Mouse (Mus musculus) testis, adult 2 months (tissue): Measurements from ENCODE around the gene Spata2. TPM values are rescaled to one million over a fixed set of nuclear protein-coding genes. Genes with fewer than 3 reads are reported as not detected.

Experiments used
- H3K27ac ChIP-seq: fragments of 200-500 bp; 2 replicates; pipeline ENCODE4 v1.5.1; 2012; ENCODE audit warnings: low read depth, low read length; ENCODE audit not compliant: control insufficient read depth, insufficient read depth
- H3K27me3 ChIP-seq: fragments of 200-500 bp; 2 replicates; pipeline ENCODE4 v1.6.1; 2012; ENCODE audit warnings: mild to moderate bottlenecking, low read length, moderate library complexity; ENCODE audit not compliant: control insufficient read depth, insufficient read depth
- H3K36me3 ChIP-seq: fragments of 200-500 bp; 2 replicates; pipeline ENCODE4 v1.6.1; 2012; ENCODE audit warnings: mild to moderate bottlenecking, low read length; ENCODE audit not compliant: control insufficient read depth, insufficient read depth
- H3K4me1 ChIP-seq: fragments of 200-500 bp; 2 replicates; pipeline ENCODE4 v1.6.1; 2012; ENCODE audit warnings: low read length; ENCODE audit not compliant: control insufficient read depth, insufficient read depth
- H3K4me3 ChIP-seq: fragments of 200-500 bp; 2 replicates; pipeline ENCODE4 v1.5.1; 2012; ENCODE audit warnings: low read depth, mild to moderate bottlenecking, low read length, moderate library complexity, mixed read lengths; ENCODE audit not compliant: control insufficient read depth
- CTCF ChIP-seq: fragments of 200-500 bp; IDR thresholded peaks from 2 replicates; pipeline ENCODE4 v1.5.1; 2012; ENCODE audit warnings: low read depth, mild to moderate bottlenecking, inconsistent platforms, low read length, moderate library complexity; ENCODE audit not compliant: control insufficient read depth, insufficient read depth, insufficient replicate concordance
- POLR2A ChIP-seq: fragments of 200-500 bp; IDR thresholded peaks from 2 replicates; pipeline ENCODE4 v1.6.1; 2012; ENCODE audit warnings: low read depth, mild to moderate bottlenecking, inconsistent platforms, low read length, moderate library complexity; ENCODE audit not compliant: control insufficient read depth
- polyA plus RNA-seq: library from polyadenylated mRNA; depleted of rRNA; stranded (reverse); fragments of >200 nt; gene quantifications from 2 replicates; pipeline ENCODE4 v1.2.3, GENCODE M21; 2012

The Spata2 gene
- polyA plus RNA-seq, 1 experiment, result 14.9 TPM

DNA sequence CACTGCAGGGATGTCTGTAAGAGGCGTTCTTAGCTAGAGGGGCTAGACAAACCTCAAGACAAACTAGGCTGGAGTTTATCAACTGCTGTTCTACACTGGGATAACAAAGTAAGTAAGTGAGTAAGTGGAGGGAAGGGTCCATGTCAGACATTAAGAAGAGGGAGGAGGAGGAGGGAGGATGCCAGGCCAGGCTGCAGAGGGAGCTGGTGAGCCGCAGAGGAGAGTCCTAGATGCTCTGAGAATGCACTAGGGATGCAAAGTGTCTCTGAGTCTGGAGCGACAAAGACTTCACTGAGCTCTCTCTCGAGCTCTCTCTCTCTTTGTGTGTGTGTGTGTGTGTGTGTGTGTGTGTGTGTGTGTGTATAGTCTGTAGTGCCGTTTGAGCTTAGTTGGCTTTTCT is 35.6 kb upstream of the Spata2 start:
- Histone ChIP-seq H3K27me3 (no peaks in the 10 kb centered on the region), H3K36me3 (no peaks in the 10 kb centered on the region), H3K27ac (no peak overlapping the region), H3K4me1 (no peaks in the 10 kb centered on the region; the same call in 1 of the 2 replicates), H3K4me3 (no peak overlapping the region)
- TF ChIP-seq POLR2A (no peak), CTCF (peak; percentile 41; the same call in 1 of the 2 replicates)

DNA sequence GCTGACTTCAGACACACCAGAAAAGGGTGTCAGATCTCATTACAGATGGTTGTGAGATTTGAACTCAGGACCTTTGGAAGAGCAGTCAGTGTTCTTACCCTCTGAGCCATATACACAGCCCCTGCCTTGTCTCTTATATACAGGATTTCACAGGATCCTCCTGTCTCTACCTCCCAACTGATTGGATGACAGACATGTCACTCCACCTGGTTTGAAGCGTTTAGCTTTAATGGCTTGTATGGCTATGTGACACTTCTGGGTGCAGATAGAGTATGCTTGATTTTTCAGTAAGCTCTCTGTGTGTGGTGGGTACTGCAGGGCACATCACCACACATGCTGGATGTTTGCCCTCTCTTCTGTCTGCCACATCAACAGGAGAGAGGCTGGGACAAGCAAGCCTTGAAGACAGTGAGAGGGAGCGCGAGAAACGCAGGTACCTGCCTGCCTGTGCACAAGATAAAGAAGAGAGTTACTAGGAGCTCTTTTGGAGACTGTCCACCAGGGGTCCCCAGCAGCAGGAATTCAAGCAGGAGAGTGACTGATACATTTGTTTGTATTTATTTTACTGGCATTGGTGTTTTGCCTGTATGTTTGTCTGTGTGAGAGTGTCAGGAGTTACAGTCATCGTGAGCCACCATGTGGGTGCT is 27.0 kb upstream of the Spata2 start:
- Histone ChIP-seq H3K4me3 (no peak overlapping the region), H3K27ac (no peak overlapping the region), H3K27me3 (no peaks in the 10 kb centered on the region), H3K4me1 (no peaks in the 10 kb centered on the region), H3K36me3 (no peaks in the 10 kb centered on the region; the same call in 1 of the 2 replicates)
- no peak for TF ChIP-seq POLR2A
- no peak for TF ChIP-seq CTCF

DNA sequence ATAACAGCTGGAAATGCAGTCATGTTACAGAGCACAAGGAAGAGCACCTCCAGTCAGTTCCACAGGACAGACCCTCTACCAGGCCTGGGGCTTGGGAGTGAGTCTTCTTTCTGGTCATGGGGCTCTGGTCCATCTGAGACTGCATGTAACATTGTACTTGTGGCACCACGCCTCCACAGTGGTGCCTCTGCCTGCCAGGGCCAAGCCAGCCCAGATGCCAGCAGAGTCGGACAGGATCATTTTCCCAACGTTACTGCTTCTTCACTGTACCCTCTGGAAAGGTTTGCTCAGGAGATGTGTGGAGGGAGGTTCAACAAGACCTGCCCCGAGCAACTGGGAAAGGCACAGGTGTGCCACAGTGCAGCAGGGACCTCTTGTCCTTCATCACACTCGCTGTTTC is 23.0 kb upstream of the Spata2 start:
- Histone ChIP-seq H3K27ac (no peak overlapping the region), H3K36me3 (no peaks in the 10 kb centered on the region; the same call in 1 of the 2 replicates), H3K4me3 (no peak overlapping the region), H3K27me3 (no peaks in the 10 kb centered on the region), H3K4me1 (no peaks in the 10 kb centered on the region)
- TF ChIP-seq CTCF, result no peak
- TF ChIP-seq POLR2A, result no peak

DNA sequence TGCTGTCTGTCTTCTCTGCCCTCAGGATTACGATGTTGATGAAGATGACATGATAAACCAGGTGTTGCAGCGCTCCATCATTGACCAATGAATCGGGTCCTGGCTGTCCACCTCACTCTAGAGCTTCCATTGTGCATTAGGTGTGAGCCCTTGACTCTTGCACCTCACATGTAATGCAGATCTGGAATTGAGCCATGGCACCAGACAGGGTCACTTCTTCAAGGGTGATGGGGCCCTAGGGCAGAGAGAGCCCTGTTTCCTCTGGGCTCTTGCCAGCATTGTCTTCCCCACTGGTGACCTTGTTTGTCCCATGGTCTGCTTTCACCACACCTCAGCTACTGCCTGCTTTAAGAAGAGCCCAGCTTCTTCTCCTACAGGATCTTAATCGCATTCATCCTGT is 22.0 kb upstream of the Spata2 start:
- H3K27ac ChIP-seq, result no peak overlapping the region
- TF ChIP-seq CTCF (no peak), POLR2A (no peak)
- no peaks in the 10 kb centered on the region for H3K27me3 ChIP-seq
- H3K4me1 ChIP-seq, result no peaks in the 10 kb centered on the region
- no peaks in the 10 kb centered on the region; the same call in 1 of the 2 replicates for H3K36me3 ChIP-seq
- H3K4me3 ChIP-seq, result no peak overlapping the region

DNA sequence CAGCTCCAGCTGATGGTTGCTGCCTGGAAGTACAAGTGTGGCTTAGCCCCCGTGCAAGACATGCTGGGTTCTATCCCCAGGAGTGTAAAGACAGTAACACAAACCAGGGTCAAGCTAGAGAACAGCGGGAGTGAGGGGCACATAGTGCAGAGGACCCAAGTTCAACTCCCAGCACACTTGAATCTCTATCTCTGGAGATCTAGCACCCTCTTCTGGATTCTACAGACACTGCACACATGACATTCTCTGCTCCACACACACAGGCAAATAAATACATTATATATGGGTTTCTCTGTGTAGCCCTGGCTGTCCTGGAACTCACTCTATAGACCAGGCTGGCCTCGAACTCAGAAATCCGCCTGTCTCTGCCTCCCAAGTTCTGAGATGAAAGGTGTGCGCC is 20.3 kb upstream of the Spata2 start:
- Histone ChIP-seq H3K4me1 (no peaks in the 10 kb centered on the region), H3K4me3 (no peak overlapping the region), H3K27me3 (no peaks in the 10 kb centered on the region), H3K27ac (no peak overlapping the region), H3K36me3 (no peaks in the 10 kb centered on the region; the same call in 1 of the 2 replicates)
- TF ChIP-seq CTCF (no peak), POLR2A (no peak)

DNA sequence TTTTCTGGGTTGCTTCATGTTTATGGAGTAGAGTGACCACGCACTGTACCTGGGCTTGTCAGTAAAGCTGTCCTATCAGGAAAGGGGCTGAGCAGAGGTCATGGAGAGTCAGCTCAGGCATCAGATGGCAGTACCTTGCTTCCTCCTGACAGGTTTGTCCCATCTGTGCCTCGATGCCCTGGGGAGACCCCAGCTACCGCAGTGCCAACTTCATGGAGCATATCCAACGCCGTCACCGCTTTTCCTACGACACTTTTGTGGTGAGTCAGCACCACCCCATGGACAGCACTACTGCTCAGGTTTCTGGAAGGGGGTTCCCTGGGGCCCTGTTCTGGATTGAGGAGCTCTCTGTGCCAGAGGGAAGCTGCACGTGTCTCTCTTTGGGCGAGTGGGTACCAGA is 19.7 kb upstream of the Spata2 start:
- Histone ChIP-seq H3K27ac (no peak overlapping the region), H3K4me1 (no peaks in the 10 kb centered on the region), H3K4me3 (no peak overlapping the region), H3K36me3 (no peaks in the 10 kb centered on the region; the same call in 1 of the 2 replicates), H3K27me3 (no peaks in the 10 kb centered on the region)
- TF ChIP-seq CTCF (no peak), POLR2A (no peak)

DNA sequence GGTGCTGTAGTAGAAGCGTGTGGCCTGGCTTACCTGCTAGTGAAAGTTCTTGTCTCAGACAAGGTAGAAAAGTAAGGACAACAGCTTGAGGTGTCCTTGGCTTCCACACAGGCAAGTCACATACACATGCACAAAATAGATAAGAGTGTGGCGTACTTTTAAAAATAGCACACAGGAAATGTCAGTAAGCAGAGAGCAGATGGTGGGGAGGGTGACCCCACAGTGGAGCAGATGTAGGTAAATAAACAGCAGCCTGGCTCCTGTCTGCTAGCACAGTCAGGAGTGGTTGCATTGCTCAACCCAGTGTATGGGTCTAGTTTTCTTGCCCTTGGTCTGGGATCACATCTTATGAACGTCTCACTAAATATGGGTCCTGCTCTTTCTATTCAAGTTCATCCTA is 17.8 kb upstream of the Spata2 start:
- TF ChIP-seq POLR2A (no peak), CTCF (no peak)
- Histone ChIP-seq H3K27ac (no peak overlapping the region), H3K36me3 (no peaks in the 10 kb centered on the region; the same call in none of the 2 replicates), H3K4me3 (no peak overlapping the region), H3K4me1 (no peaks in the 10 kb centered on the region), H3K27me3 (no peaks in the 10 kb centered on the region)

DNA sequence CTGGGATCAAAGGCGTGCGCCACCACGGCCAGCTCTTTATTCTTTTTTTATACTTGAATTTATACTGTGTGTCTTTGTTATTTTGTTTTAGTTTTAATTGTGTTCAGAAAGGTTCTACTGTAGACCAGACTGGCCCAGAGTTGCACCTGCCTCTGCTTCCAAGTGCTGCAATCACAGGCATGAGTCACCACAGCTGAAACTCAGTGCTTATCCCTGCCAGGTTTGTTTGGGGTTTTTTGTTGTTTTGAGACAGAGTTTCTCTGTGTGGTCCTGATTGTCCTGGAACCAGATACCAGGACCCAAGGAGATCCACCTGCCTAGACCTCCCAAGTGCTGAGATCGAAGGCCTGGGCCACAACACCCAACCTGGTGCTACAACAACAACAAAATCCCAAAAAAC is 15.9 kb upstream of the Spata2 start:
- H3K36me3 ChIP-seq, result no peaks in the 10 kb centered on the region; the same call in none of the 2 replicates

More for the DNA sequence above, 15.9 kb upstream of the Spata2 start:
- Histone ChIP-seq H3K4me1 (peaks cover 3% of the 10 kb centered on the region), H3K27me3 (no peaks in the 10 kb centered on the region), H3K4me3 (no peak overlapping the region), H3K27ac (no peak overlapping the region)
- TF ChIP-seq POLR2A (no peak), CTCF (no peak)
